Mouse (Mus musculus) brain, embryonic 14.5 days (tissue): ENCODE data around the gene Ccnb2. TPM values are rescaled to one million over a fixed set of nuclear protein-coding genes. Genes with fewer than 3 reads are reported as not detected.

ENCODE experiments used
- DNase-seq: peaks from one replicate; pipeline ENCODE4 v3.0.0-alpha.2; 2011; ENCODE audit warnings: low read depth
- CTCF ChIP-seq: fragments of 200-500 bp; IDR thresholded peaks from 2 replicates; pipeline ENCODE4 v1.5.1; 2012; ENCODE audit warnings: inconsistent platforms, mild to moderate bottlenecking, moderate library complexity, borderline replicate concordance; ENCODE audit not compliant: insufficient read depth, insufficient read length; ENCODE audit errors: extremely low read depth
- POLR2A ChIP-seq: fragments of 200-500 bp; IDR thresholded peaks from 2 replicates; pipeline ENCODE4 v1.6.1; 2012; ENCODE audit warnings: mild to moderate bottlenecking, inconsistent platforms, borderline replicate concordance; ENCODE audit not compliant: poor library complexity, insufficient read depth, insufficient read length, severe bottlenecking; ENCODE audit errors: extremely low read depth
- polyA plus RNA-seq: library from polyadenylated mRNA; depleted of rRNA; stranded (reverse); fragments of >200 nt; gene quantifications from 2 replicates; pipeline ENCODE4 v1.2.3, GENCODE M21; 2012; rRNA removed

The Ccnb2 gene
- polyA plus RNA-seq, 1 experiment: 28.6 TPM

GRCm38 (mm10) chr9:70379502-70380467 lies 41.6 kb downstream of the Ccnb2 start:
- no peak for DNase-seq

GRCm38 (mm10) chr9:70371638-70372037 lies 49.7 kb downstream of the Ccnb2 start:
- TF ChIP-seq CTCF (no peak), POLR2A (no peak)
- no peak for DNase-seq

More at GRCm38 (mm10) chr9:70379502-70380467, 41.6 kb downstream of the Ccnb2 start:
- TF ChIP-seq CTCF: no peak
- TF ChIP-seq POLR2A: no peak

GRCm38 (mm10) chr9:70366898-70367297 lies 54.4 kb downstream of the Ccnb2 start:
- no peak for DNase-seq

GRCm38 (mm10) chr9:70365915-70366314 lies 55.4 kb downstream of the Ccnb2 start:
- DNase-seq: no peak
- TF ChIP-seq POLR2A (no peak), CTCF (no peak)

More at GRCm38 (mm10) chr9:70366898-70367297, 54.4 kb downstream of the Ccnb2 start:
- TF ChIP-seq POLR2A: no peak
- no peak for TF ChIP-seq CTCF

- DNase-seq: no peak
- TF ChIP-seq CTCF (no peak), POLR2A (no peak)
These were observed 56.6 kb downstream of the Ccnb2 start for GRCm38 (mm10) chr9:70364741-70365140.

- no peak for TF ChIP-seq CTCF
- no peak for TF ChIP-seq POLR2A
- DNase-seq: no peak
These were observed 61.8 kb downstream of the Ccnb2 start for GRCm38 (mm10) chr9:70359402-70360131.

Other genes starting within 250 kb of the Ccnb2 start
- gene Myo1e, start 214.2 kb downstream of the Ccnb2 start, polyA plus RNA-seq: 2.8 and 4.6 TPM in 2 replicates
- gene Rnf111, start 82.2 kb upstream of the Ccnb2 start, polyA plus RNA-seq: 55.2 and 57.9 TPM in 2 replicates
- gene Sltm, start 121.2 kb upstream of the Ccnb2 start, polyA plus RNA-seq: 45.4 and 58.8 TPM in 2 replicates
- gene Gm10642, start 234.7 kb upstream of the Ccnb2 start, polyA plus RNA-seq: 0.50 and 0.90 TPM in 2 replicates
- gene Mindy2, start 235.6 kb upstream of the Ccnb2 start, polyA plus RNA-seq: 12.7 and 17.2 TPM in 2 replicates